In the genomic region with DNA sequence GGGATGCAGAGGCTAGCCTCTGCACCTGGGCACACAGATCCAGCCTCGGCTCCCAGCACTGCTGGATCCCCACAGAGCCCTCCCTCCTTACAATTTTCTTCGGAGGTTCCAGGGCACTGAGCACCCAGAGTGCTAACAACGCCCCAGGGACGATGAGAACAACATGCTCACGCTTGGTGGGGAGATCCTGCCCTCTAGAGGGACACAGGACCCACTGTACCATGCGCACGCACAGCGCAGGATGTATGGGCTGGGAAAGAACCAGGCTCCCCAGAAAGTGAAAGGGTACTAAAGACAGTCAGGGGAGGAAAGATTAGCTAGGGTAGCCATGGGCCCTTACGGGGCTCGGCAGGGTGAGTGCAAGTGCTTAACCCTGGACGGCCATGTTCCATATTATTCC, we compare ENCODE assay signal across 14 mouse cellular contexts. TPM values are rescaled to one million over a fixed set of nuclear protein-coding genes. Genes with fewer than 3 reads are reported as not detected.
DNase-seq lines count a peak whose midpoint lies in the region; ATAC-seq and TF ChIP-seq lines count a peak whose summit lies in the region.
"Had no signal": no experiment of that assay in that cellular context is flagged by ENCODE, and none has a peak within 500 bp of the region (broad histone marks: within the 10 kb centered on the region; RNA-seq: fewer than 3 reads in every experiment).

No protein-coding gene starts in this region.

- WGBS in limb, embryonic 11.5 days, result 17% methylated on average over 11 of the region's 11 CpGs

- no peak overlapping the region for H3K4me2 ChIP-seq in limb, embryonic 11.5 days (ENCODE audit: low read depth, severe bottlenecking)
- H3K4me2 ChIP-seq: hindbrain, embryonic 12.5 days; liver, embryonic 11.5 days had no signal

- H3K27me3 ChIP-seq in limb, embryonic 11.5 days (ENCODE audit: control insufficient read depth, insufficient read depth, low read length), result peaks cover 45% of the 10 kb centered on the region

- DNase-seq in cerebellum, adult 11-12 months, result peak; percentile 34
- no peak for DNase-seq in cerebellum, adult 8-10 months
- DNase-seq in layer of hippocampus, adult 2 months (ENCODE audit: low spot score in 2 of 2), result no peak
- no peak for DNase-seq in layer of hippocampus, adult 18-20 months (ENCODE audit: low spot score in 2 of 2)
- DNase-seq in ZHBTc4 (ENCODE audit: low read depth, low spot score), result peak; percentile 54
- peak; percentile 42 for DNase-seq in limb, embryonic 11.5 days (ENCODE audit: low spot score)
- no peak for DNase-seq in urinary bladder, adult 18-20 months (ENCODE audit: low spot score in 2 of 2)
- DNase-seq: adrenal gland, postnatal 10 days; right cerebral cortex, adult 18-20 months; thymus, postnatal 25 days had no signal

- no peak overlapping the region for H3K9ac ChIP-seq in limb, embryonic 11.5 days (ENCODE audit: low read length)
- H3K9ac ChIP-seq: hindbrain, embryonic 12.5 days had no signal

- H3K36me3 ChIP-seq in limb, embryonic 11.5 days (ENCODE audit: control insufficient read depth, insufficient read depth, low read length), result no peaks in the 10 kb centered on the region
- H3K36me3 ChIP-seq: hindbrain, embryonic 12.5 days had no signal

- peak; percentile 36 for TF ChIP-seq CTCF in layer of hippocampus, adult 2 months (conservative IDR thresholded peaks at IDR 0.05)

- H3K27ac ChIP-seq in layer of hippocampus, adult 2 months, result no peak overlapping the region
- H3K27ac ChIP-seq in limb, embryonic 11.5 days (replicated peaks; ENCODE audit: low read depth, low read length), result no peak overlapping the region
- H3K27ac ChIP-seq: hindbrain, embryonic 12.5 days had no signal

- ATAC-seq in limb, embryonic 11.5 days (ENCODE audit: insufficient number of reproducible peaks, low FRiP score, low TSS enrichment, low read depth), result no peak
- ATAC-seq in inflammation-experienced regulatory T-cells, adult 6 months, result no peak

- H3K4me3 ChIP-seq in layer of hippocampus, adult 2 months, result no peak overlapping the region
- no peak overlapping the region for H3K4me3 ChIP-seq in limb, embryonic 11.5 days (ENCODE audit: low read depth, low read length)
- H3K4me3 ChIP-seq: hindbrain, embryonic 12.5 days; megakaryocyte, embryonic 14.5 days had no signal

- peaks cover 36% of the 10 kb centered on the region for H3K4me1 ChIP-seq in limb, embryonic 11.5 days (ENCODE audit: control insufficient read depth, insufficient read depth, low read length)

- H3K9me3 ChIP-seq in limb, embryonic 11.5 days (ENCODE audit: control insufficient read depth, low read length), result no peaks in the 10 kb centered on the region
- H3K9me3 ChIP-seq: hindbrain, embryonic 12.5 days; megakaryocyte, embryonic 14.5 days had no signal

RNA-seq across cellular contexts. Expression of a gene that starts 1.1 kb away (rescaled TPM):
- total RNA-seq in layer of hippocampus, adult 2 months (2021), result 1 to 10 TPM; 3.2 to 4.5 TPM
- 1 to 10 TPM; 2.0 to 3.3 TPM for total RNA-seq in layer of hippocampus, adult 18-20 months (2021)
- 0.73 and 0.77 TPM in 2 replicates for polyA plus RNA-seq in limb, embryonic 11.5 days (2014; fragmentation: Nextera tagmentation; extraction: Ambion mirVana)
- polyA plus RNA-seq in inflammation-experienced regulatory T-cells, adult 6 months (2017; shearing (Covaris generic)), result not detected
- total RNA-seq: adrenal gland, postnatal 10 days had no signal
- polyA plus RNA-seq: liver, embryonic 11.5 days had no signal

RNA-seq across cellular contexts. Expression of a gene that starts 6.4 kb away (rescaled TPM):
- total RNA-seq in layer of hippocampus, adult 2 months (2021), result 10 to 100 TPM; 13.1 to 16.8 TPM
- total RNA-seq in layer of hippocampus, adult 18-20 months (2021), result 10 to 100 TPM; 14.6 to 17.0 TPM
- polyA plus RNA-seq in limb, embryonic 11.5 days (2014; fragmentation: Nextera tagmentation; extraction: Ambion mirVana), result 3.0 and 3.2 TPM in 2 replicates
- 1 to 10 TPM in 2 of 3 experiments, under 1 TPM in 1; 0.67 to 1.9 (median 1.5) TPM for polyA plus RNA-seq in inflammation-experienced regulatory T-cells, adult 6 months (2017; shearing (Covaris generic))

RNA-seq across cellular contexts. Expression of a gene that starts 34.7 kb away (rescaled TPM):
- total RNA-seq in layer of hippocampus, adult 2 months (2021), result 1 to 10 TPM; 2.5 to 2.7 TPM
- total RNA-seq in layer of hippocampus, adult 18-20 months (2021), result 1 to 10 TPM; 1.5 to 2.5 TPM
- polyA plus RNA-seq in limb, embryonic 11.5 days (2014; fragmentation: Nextera tagmentation; extraction: Ambion mirVana), result 23.4 and 26.4 TPM in 2 replicates
- not detected for polyA plus RNA-seq in inflammation-experienced regulatory T-cells, adult 6 months (2017; shearing (Covaris generic))

RNA-seq across cellular contexts. Expression of a gene that starts 59.7 kb away (rescaled TPM):
- total RNA-seq in layer of hippocampus, adult 2 months (2021), result 1 to 10 TPM; 2.2 to 2.6 TPM
- 1 to 10 TPM; 1.9 to 2.3 TPM for total RNA-seq in layer of hippocampus, adult 18-20 months (2021)
- polyA plus RNA-seq in limb, embryonic 11.5 days (2014; fragmentation: Nextera tagmentation; extraction: Ambion mirVana), result 0.48 TPM in 1 of 2 replicates, not detected in the other
- under 1 TPM; 0.17 to 0.43 (median 0.18) TPM for polyA plus RNA-seq in inflammation-experienced regulatory T-cells, adult 6 months (2017; shearing (Covaris generic))

Comparison
In these comparisons a context has a peak if more than half of its experiments do, and no peak if none do; other contexts are left out.
1. DNase-seq: peak in cerebellum, adult 11-12 months (single experiment), ZHBTc4 (single experiment) and limb, embryonic 11.5 days (single experiment); none in cerebellum, adult 8-10 months (single experiment), layer of hippocampus, adult 2 months (0 of 2), layer of hippocampus, adult 18-20 months (0 of 2) and urinary bladder, adult 18-20 months (0 of 2).